Mouse (Mus musculus) thymus, postnatal 25 days (tissue): ENCODE data around the gene Cby3.

ENCODE experiments used
- DNase-seq: peaks from one replicate; pipeline ENCODE4 v3.0.0; 2022

Gene Cby3

DNA sequence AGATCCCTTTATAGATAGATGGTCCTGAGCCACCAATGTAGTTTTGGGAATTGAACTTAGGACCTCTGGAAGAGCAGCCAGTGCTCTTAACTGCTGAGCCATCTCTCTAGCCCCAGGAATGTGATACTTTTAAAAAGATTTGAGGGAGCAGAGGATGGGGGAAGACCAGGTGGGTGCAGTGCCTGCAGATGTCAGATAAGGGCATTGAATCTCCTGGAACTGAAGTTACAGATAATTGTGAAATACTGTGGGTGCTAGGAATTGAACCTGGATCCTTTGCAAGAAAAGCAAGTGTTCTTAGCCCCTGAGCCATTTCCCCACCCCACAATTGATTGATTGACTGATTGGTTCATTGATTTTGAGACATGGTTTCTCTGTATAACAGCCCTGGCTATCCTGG lies 11.1 kb downstream of the Cby3 start:
- no peak for DNase-seq

- DNase-seq: no peak
Measured at GRCm38 (mm10) chr11:50367531-50367930, 13.3 kb downstream of the Cby3 start.

GRCm38 (mm10) chr11:50369360-50369911 lies 15.2 kb downstream of the Cby3 start:
- DNase-seq: no peak

- no peak for DNase-seq
Measured at GRCm38 (mm10) chr11:50370969-50371368, 16.7 kb downstream of the Cby3 start.

GRCm38 (mm10) chr11:50371399-50371841 lies 17.2 kb downstream of the Cby3 start:
- DNase-seq: peak; percentile 69

DNA sequence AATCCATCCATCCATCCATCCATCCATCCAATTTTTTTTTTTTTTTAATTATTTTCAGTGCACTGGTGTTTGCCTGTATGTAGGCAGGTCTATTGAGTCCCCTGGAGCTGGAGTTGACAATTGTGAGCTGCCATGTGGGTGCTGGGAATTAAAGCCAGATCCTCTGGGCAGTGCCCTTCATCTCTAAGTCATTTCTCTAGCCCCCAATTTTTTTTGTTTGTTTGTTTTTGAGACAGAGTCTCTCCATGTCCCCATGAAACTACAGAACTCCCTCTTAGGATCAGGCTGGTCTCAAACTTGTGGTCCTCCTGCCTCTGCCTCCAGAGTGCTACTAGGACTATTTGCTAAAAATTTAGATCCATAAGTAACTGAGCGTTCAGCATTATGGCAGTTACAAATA lies 17.6 kb downstream of the Cby3 start:
- no peak for DNase-seq

DNA sequence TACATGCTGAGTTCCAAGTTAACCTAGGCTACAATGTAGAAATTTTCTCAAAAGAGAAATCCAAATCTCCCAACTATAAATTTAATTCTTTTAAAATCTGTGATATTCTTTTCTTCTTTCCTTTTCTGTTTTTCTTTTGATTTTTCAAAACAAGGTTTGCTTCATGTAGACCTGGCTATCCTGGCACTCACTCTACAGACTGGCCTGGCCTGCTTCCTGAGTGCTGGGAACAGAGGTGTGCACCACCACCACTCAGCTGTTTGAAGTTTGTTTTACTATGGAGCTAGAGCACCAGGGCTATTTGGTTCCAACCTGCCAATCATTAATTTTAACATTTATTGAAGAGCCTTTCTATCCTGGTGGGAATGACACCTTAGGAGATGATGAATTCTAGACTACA lies 18.8 kb downstream of the Cby3 start:
- DNase-seq: no peak

DNA sequence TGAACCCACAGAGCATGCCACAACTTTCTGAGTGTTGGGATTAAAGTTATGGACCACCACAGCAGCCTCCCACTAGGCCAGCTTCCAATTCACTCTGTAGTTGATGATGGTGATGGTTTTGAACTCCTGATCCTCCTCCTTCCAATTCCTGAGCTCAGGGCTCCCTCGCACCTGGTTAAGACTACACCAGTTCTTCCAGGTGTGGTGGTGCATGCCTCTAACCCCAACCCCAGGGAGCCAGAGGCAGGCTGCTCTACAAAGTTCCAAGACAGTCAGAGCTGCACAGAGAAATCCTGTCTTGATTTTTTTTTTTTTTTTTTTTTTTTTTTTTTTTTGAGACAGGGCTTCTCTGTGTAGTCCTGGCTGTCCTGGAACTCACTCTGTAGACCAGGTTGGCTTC lies 19.4 kb downstream of the Cby3 start:
- DNase-seq: no peak

- no peak for DNase-seq
Measured at GRCm38 (mm10) chr11:50374286-50375015, 20.2 kb downstream of the Cby3 start.

DNA sequence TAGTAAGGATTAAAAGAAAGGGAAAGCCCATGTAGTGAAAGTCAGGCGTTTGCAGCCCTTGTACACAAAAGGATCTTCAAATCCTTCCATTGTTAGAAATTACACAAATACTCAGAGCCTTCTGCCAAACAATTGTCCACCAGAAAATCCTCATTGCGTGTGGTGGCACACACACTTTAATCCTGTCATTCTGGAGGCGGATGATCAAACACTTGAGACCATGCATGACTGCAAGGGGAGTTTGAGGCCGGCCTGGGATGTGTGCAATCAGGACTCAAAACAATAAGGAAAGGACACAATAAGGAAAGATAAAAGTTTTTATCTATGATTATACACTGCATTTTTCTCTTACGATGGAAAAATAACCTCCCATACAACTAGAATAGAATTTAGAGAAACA lies 21.2 kb downstream of the Cby3 start:
- DNase-seq: no peak

GRCm38 (mm10) chr11:50376156-50376790 lies 22.0 kb downstream of the Cby3 start:
- peak; percentile 30 for DNase-seq

DNA sequence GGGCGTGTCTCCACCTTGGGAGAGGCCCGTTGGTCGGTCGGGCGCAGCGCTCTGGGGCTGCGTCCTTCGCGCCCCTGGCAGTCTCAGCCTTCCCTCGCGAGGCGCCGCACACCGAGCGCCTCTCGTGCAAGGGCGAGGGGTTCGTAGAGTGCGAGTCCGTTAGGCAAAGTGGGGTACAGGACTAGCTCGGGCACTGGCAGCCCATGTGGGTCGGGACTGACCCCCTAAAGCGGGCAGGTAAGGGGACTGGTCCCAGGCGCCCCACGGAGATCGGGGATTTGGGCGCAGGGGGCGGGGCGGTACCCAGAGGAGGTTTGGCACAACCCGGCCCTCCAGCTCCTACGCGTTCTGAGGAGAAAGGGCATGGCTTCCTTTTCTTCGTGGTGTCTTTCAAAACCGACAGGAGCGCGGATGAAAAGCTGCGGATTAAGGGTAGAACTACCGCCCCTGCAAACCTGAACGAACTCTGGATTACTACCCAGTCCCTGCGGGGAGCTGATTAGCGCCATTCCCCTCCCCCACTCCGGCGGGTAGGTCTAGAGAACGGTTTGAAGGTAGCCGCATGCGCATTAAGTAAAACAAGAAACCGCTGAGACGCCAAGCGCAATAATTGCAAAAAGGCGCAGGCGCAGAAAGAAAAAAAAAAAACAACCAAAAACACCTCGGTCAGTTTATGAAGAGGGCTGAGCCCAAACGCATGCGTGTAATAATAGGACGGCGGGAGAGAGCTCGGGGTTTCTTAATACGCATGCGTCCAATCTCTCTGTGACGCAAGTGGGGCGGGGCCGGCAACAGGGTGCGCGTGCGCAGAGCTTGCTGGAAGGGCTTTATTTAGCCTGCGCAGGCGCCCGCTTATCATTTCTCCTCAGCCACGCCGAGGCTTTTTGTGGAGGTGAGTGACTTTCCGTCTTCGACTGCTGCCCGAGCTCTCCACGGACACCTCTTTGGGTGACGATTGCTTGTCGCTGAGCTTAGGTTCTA lies 22.9 kb downstream of the Cby3 start, which contains the start of gene Hnrnph1:
Gene Hnrnph1, plus strand, starts transcription at position 80 of the 981 bp plus-strand sequence.
- DNase-seq: peak; percentile 99

DNA sequence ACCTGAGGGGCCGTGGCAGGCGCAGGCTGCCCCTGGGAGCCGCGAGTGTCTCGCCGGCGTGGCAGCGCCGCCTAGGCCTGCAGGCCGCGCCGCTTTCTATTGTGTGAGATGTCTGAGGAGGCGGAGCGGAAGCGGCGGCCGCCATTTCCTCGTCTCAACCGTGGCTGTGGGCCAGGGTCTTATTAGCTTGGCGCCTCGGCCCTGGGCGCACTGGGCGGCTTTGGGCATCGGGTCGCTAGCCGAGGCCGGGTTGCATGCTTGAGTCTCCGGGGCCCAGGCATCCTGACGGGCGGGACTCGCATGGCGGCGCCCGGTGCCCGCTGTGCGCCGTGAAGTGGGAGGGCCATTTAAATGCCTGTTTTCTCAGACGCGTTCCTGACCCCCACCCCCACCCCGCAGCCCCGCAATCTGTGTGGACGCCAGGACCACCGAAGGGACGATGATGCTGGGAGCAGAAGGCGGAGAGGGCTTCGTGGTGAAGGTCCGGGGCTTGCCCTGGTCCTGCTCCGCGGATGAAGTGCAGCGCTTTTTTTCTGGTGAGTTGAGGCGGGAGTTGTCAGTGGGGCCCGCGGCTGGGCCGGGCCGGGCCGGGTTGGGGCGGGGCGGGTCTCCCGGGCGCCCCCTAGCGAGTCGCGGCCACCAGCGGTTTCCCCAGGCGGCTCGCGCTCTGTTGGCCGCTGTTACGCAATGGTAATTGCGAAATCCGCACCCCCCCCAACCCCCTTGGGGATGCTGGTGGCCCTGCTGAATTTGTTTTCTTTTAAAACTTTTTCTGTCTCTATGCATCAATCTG lies 23.8 kb downstream of the Cby3 start:
- peak; percentile 82 for DNase-seq

DNA sequence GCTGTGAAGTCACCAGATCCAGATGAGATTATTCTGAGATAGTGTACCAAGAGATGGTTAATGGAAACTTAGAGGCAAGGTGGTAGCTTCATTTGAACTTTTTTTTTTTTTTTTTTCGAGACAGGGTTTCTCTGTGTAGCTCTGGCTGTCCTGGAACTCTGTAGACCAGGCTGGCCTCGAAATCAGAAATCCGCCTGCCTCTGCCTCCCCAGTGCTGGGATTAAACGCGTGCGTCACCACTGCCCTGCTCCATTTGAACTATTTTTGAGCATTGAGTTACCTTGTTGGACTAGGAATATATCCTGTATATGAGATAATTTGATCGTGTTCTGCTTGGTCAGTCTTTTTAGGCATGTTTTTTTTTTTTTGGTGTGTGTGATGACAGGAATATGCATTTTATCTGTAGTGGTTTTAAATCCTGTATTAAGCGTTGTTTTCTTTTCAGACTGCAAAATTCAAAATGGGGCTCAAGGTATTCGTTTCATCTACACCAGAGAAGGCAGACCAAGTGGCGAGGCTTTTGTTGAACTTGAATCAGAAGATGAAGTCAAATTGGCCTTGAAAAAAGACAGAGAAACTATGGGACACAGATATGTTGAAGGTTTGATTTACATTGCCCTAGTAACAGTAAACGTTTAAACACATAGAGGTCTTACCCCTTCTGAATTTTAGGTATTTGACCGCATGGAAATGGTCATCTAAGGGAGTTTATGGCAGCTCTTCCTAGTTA lies 24.9 kb downstream of the Cby3 start:
- no peak for DNase-seq

GRCm38 (mm10) chr11:50381311-50381710 lies 27.0 kb downstream of the Cby3 start:
- no peak for DNase-seq

- no peak for DNase-seq
Measured at GRCm38 (mm10) chr11:50387167-50387679, 33.0 kb downstream of the Cby3 start.

- no peak for DNase-seq
Measured at GRCm38 (mm10) chr11:50387697-50388096, 33.4 kb downstream of the Cby3 start.

DNA sequence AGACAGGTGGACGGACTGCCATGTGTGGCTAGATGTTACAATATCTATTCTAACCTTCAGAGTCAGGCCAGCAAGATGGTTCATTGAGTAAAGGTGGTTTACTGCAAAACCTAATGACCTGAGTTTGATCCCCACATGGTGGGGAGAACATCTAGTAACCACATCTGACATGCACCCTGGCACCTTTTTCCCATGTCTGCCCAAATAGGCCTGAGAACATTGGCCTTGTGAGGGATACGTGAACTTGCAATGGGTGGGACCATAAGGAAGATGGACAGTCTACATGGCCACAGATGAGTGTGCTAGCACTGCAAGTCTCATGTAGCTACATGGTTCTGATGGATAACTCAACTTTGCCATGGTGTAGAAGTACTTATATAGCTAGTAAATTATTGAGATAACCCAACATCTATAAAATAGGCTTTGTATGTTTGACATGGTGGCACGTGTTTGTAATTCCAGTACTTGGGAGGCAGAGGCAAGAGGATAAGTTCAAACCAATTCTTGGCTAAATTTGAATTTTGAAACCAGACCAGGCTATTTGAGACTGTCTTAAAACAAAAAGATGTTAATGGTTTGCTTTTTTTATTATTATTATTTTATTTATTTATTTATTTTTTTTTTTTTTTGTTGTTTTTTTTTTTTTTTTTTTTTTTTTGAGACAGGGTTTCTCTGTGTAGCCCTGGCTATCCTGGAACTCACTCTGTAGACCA lies 34.1 kb downstream of the Cby3 start:
- DNase-seq: no peak

DNA sequence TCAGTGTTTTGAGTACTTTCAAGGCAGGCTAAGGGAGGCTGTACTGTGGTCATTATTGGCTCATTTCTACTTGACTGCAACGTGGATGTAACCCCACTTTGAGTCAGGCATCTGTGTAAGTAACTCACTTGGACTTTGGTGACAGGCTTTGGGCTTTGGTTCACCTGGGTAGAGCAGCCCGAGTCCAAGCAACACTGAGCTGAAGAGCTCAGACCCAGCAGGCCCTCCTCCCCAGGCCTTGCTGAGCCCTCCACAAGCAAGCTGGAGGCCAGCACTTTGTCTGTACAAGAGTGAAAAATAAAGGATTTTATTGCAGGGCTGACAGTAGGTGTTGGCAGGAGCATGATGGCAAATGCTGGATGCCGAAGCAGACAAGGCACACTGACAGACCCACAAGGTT lies 34.7 kb downstream of the Cby3 start:
- DNase-seq: no peak

DNA sequence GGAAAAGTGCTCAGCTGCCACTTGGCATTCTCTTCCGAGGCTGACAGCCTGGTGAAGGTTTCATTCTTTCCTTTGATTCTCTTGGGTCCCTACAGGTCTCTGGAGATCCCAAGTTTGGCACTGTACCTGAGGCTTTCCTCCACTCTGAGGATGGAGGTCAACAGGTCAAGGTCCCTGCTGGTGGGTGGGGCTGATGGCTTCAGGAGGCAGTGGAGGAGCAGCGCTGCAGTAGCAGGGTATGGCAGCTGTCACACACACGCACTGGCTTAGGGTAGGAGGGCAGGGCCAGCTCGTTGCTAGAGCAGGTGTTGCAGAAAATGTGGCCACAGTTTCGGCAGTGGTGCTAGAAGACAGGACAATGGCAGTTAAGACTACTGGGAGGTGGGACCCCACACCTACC lies 35.4 kb downstream of the Cby3 start:
- no peak for DNase-seq
